8 mouse cellular contexts compared by ENCODE assay signal in genomic region chr4:126255113-126256001, GRCm38 (mm10). TPM values are rescaled to one million over a fixed set of nuclear protein-coding genes. Genes with fewer than 3 reads are reported as not detected.
A peak's percentile ranks its signal among the peaks of the same experiment; 100 is the strongest.
DNase-seq lines count a peak whose midpoint lies in the region; ATAC-seq lines count a peak whose summit lies in the region.

No protein-coding gene starts in this region.

- WGBS in embryonic facial prominence, embryonic 15.5 days, result under 1% methylated on average over 50 of the region's 50 CpGs
- whole genome bisulfite sequencing in hindbrain, embryonic 15.5 days, result under 1% methylated on average over 45 of the region's 50 CpGs
- under 1% methylated on average over 42 of the region's 50 CpGs for WGBS in neural tube, embryonic 15.5 days

- H3K27ac ChIP-seq in embryonic facial prominence, embryonic 15.5 days (replicated peaks), result peak overlapping the region; percentile 94
- peak overlapping the region; percentile 97 for H3K27ac ChIP-seq in hindbrain, embryonic 15.5 days (replicated peaks)
- peak overlapping the region; percentile 95 for H3K27ac ChIP-seq in neural tube, embryonic 15.5 days (replicated peaks)

- intact Hi-C loops in gastrocnemius, postnatal 36 days (cut with DNase I), result loop anchor here (2.0 kb wide), 1 partner anchor 17 kb away; no protein-coding TSS in a partner anchor

- no peaks in the 10 kb centered on the region for H3K9me3 ChIP-seq in embryonic facial prominence, embryonic 15.5 days (replicated peaks)
- H3K9me3 ChIP-seq in hindbrain, embryonic 15.5 days, result no peaks in the 10 kb centered on the region
- no peaks in the 10 kb centered on the region for H3K9me3 ChIP-seq in neural tube, embryonic 15.5 days (replicated peaks)

- H3K4me3 ChIP-seq in embryonic facial prominence, embryonic 15.5 days (replicated peaks), result peak overlapping the region; percentile 95
- peak overlapping the region; percentile 86 for H3K4me3 ChIP-seq in hindbrain, embryonic 15.5 days
- H3K4me3 ChIP-seq in neural tube, embryonic 15.5 days (replicated peaks), result peak overlapping the region; percentile 82

- H3K4me1 ChIP-seq in embryonic facial prominence, embryonic 15.5 days, result peaks cover 81% of the 10 kb centered on the region
- peaks cover 73% of the 10 kb centered on the region for H3K4me1 ChIP-seq in hindbrain, embryonic 15.5 days (replicated peaks)
- H3K4me1 ChIP-seq in neural tube, embryonic 15.5 days, result peaks cover 85% of the 10 kb centered on the region

- H3K4me2 ChIP-seq in embryonic facial prominence, embryonic 15.5 days (replicated peaks), result peak overlapping the region; percentile 88
- peak overlapping the region; percentile 97 for H3K4me2 ChIP-seq in hindbrain, embryonic 15.5 days
- H3K4me2 ChIP-seq in neural tube, embryonic 15.5 days, result peak overlapping the region; percentile 95

- H3K9ac ChIP-seq in embryonic facial prominence, embryonic 15.5 days, result peak overlapping the region; percentile 93
- peak overlapping the region; percentile 99 for H3K9ac ChIP-seq in hindbrain, embryonic 15.5 days
- peak overlapping the region; percentile 94 for H3K9ac ChIP-seq in neural tube, embryonic 15.5 days (replicated peaks)

- H3K27me3 ChIP-seq in embryonic facial prominence, embryonic 15.5 days, result no peaks in the 10 kb centered on the region
- H3K27me3 ChIP-seq in hindbrain, embryonic 15.5 days, result no peaks in the 10 kb centered on the region
- H3K27me3 ChIP-seq in neural tube, embryonic 15.5 days (replicated peaks), result no peaks in the 10 kb centered on the region

- DNase-seq in gastrocnemius, postnatal 10 days, result peak; percentile 51
- DNase-seq in gastrocnemius, postnatal 36 days, result no peak
- peak; percentile 34 for DNase-seq in MN1 (ENCODE audit: low spot score)
- peak; percentile 55 to 65 for DNase-seq in lung, adult 18-20 months
- no peak for DNase-seq in T-cell, adult 2 months (ENCODE audit: low spot score)

- H3K36me3 ChIP-seq in embryonic facial prominence, embryonic 15.5 days, result 0 out of 2 replicates have a peak, but pooled peaks cover 5% of the 10 kb centered on the region
- no peaks in the 10 kb centered on the region for H3K36me3 ChIP-seq in hindbrain, embryonic 15.5 days
- no peaks in the 10 kb centered on the region for H3K36me3 ChIP-seq in neural tube, embryonic 15.5 days

- ATAC-seq in embryonic facial prominence, embryonic 15.5 days (ENCODE audit: insufficient number of reproducible peaks, low FRiP score, low TSS enrichment, low read depth), result no peak
- ATAC-seq in hindbrain, embryonic 15.5 days (ENCODE audit: low FRiP score, low read depth), result peak; percentile 39; the same call in 1 of the 2 replicates
- ATAC-seq in neural tube, embryonic 15.5 days (ENCODE audit: low FRiP score), result peak; percentile 33; the same call in 1 of the 2 replicates

RNA-seq across cellular contexts. Expression of gene Map7d1, which starts 0.8 kb away (rescaled TPM):
- 100 to 1,000 TPM; 209 to 239 TPM for total RNA-seq in gastrocnemius, postnatal 10 days (2021)
- total RNA-seq in gastrocnemius, postnatal 36 days (2021), result 100 to 1,000 TPM; 165 to 207 TPM
- 59.9 and 60.4 TPM in 2 replicates for polyA plus RNA-seq in embryonic facial prominence, embryonic 15.5 days (2015; fragmentation: Nextera tagmentation; extraction: Ambion mirVana)
- 82.9 and 97.5 TPM in 2 replicates for polyA plus RNA-seq in hindbrain, embryonic 15.5 days (2015; fragmentation: Nextera tagmentation; extraction: Ambion mirVana)
- 65.4 and 79.7 TPM in 2 replicates for polyA plus RNA-seq in neural tube, embryonic 15.5 days (2015; fragmentation: Nextera tagmentation; extraction: Ambion mirVana)

RNA-seq across cellular contexts. Expression of gene Trappc3, which starts 6.8 kb away (rescaled TPM):
- total RNA-seq in gastrocnemius, postnatal 10 days (2021), result 10 to 100 TPM; 25.7 to 29.2 TPM
- total RNA-seq in gastrocnemius, postnatal 36 days (2021), result 10 to 100 TPM; 15.9 to 17.9 TPM
- 124 and 132 TPM in 2 replicates for polyA plus RNA-seq in embryonic facial prominence, embryonic 15.5 days (2015; fragmentation: Nextera tagmentation; extraction: Ambion mirVana)
- polyA plus RNA-seq in hindbrain, embryonic 15.5 days (2015; fragmentation: Nextera tagmentation; extraction: Ambion mirVana), result 172 and 180 TPM in 2 replicates
- polyA plus RNA-seq in neural tube, embryonic 15.5 days (2015; fragmentation: Nextera tagmentation; extraction: Ambion mirVana), result 175 and 188 TPM in 2 replicates

RNA-seq across cellular contexts. Expression of gene Col8a2, which starts 31.2 kb away (rescaled TPM):
- total RNA-seq in gastrocnemius, postnatal 10 days (2021), result 1 to 10 TPM; 5.7 to 5.9 TPM
- total RNA-seq in gastrocnemius, postnatal 36 days (2021), result 1 to 10 TPM; 1.6 to 2.2 TPM
- 48.6 and 60.1 TPM in 2 replicates for polyA plus RNA-seq in embryonic facial prominence, embryonic 15.5 days (2015; fragmentation: Nextera tagmentation; extraction: Ambion mirVana)
- polyA plus RNA-seq in hindbrain, embryonic 15.5 days (2015; fragmentation: Nextera tagmentation; extraction: Ambion mirVana), result 6.9 and 8.1 TPM in 2 replicates
- 7.4 and 9.8 TPM in 2 replicates for polyA plus RNA-seq in neural tube, embryonic 15.5 days (2015; fragmentation: Nextera tagmentation; extraction: Ambion mirVana)

RNA-seq across cellular contexts. Expression of gene Thrap3, which starts 52.8 kb away (rescaled TPM):
- 100 to 1,000 TPM; 131 to 152 TPM for total RNA-seq in gastrocnemius, postnatal 10 days (2021)
- total RNA-seq in gastrocnemius, postnatal 36 days (2021), result 100 to 1,000 TPM in 1 of 2 experiments, 10 to 100 TPM in 1; 87.9 to 106 TPM
- 191 and 208 TPM in 2 replicates for polyA plus RNA-seq in embryonic facial prominence, embryonic 15.5 days (2015; fragmentation: Nextera tagmentation; extraction: Ambion mirVana)
- polyA plus RNA-seq in hindbrain, embryonic 15.5 days (2015; fragmentation: Nextera tagmentation; extraction: Ambion mirVana), result 130 and 141 TPM in 2 replicates
- 127 and 133 TPM in 2 replicates for polyA plus RNA-seq in neural tube, embryonic 15.5 days (2015; fragmentation: Nextera tagmentation; extraction: Ambion mirVana)

Comparison
In these comparisons a context has a peak if more than half of its experiments do, and no peak if none do; other contexts are left out.
1. DNase-seq: peak in gastrocnemius, postnatal 10 days (single experiment), MN1 (single experiment) and lung, adult 18-20 months (2 of 2); none in gastrocnemius, postnatal 36 days (0 of 2) and T-cell, adult 2 months (single experiment).
2. Peak in every context shown above with its lines, with median percentiles within 50 percentile points of each other: H3K27ac ChIP-seq, H3K4me2 ChIP-seq, H3K4me3 ChIP-seq and H3K9ac ChIP-seq.